Mouse (Mus musculus) left cerebral cortex, postnatal 14 days (tissue): ENCODE results near the gene Brk1. TPM values are rescaled to one million over a fixed set of nuclear protein-coding genes. Genes with fewer than 3 reads are reported as not detected.

Experiments used
- DNase-seq, 2 experiments: peaks; one replicate each; pipeline ENCODE4 v3.0.0; 2021 to 2022; ENCODE audit warnings: low spot score in 2 of 2, mixed read lengths in 1 of 2
- intact Hi-C: fragments of 180-260 bp; cut with DNase I; formaldehyde crosslinking; loops from one replicate; pipeline ENCODE4 v1.15.1; 2025
- long read RNA-seq, 2 experiments: library from polyadenylated mRNA; stranded (forward); transcript quantifications; one replicate each; pipeline ENCODE4 v2.0.0; 2021
- total RNA-seq, 2 experiments: library from RNA; stranded (reverse); gene quantifications; 2 replicates each; pipeline ENCODE4 v1.2.3; 2021

Brk1 gene
- 100 to 1,000 TPM; 236 to 243 TPM for total RNA-seq
- long read RNA-seq, experiment 1, transcript Brk1-201 (3 exons, 1,095 nt): major isoform, 97 of 150 reads
- long read RNA-seq, experiment 1, partial matches to known transcripts: 0 of 150 reads
- long read RNA-seq, experiment 1, other reads (novel, unspliced or antisense): 53 of 150 reads
- long read RNA-seq, experiment 2, transcript Brk1-201 (3 exons, 1,095 nt): major isoform, 74 of 135 reads
- long read RNA-seq, experiment 2, partial matches to known transcripts: 0 of 135 reads
- long read RNA-seq, experiment 2, other reads (novel, unspliced or antisense): 61 of 135 reads

DNA sequence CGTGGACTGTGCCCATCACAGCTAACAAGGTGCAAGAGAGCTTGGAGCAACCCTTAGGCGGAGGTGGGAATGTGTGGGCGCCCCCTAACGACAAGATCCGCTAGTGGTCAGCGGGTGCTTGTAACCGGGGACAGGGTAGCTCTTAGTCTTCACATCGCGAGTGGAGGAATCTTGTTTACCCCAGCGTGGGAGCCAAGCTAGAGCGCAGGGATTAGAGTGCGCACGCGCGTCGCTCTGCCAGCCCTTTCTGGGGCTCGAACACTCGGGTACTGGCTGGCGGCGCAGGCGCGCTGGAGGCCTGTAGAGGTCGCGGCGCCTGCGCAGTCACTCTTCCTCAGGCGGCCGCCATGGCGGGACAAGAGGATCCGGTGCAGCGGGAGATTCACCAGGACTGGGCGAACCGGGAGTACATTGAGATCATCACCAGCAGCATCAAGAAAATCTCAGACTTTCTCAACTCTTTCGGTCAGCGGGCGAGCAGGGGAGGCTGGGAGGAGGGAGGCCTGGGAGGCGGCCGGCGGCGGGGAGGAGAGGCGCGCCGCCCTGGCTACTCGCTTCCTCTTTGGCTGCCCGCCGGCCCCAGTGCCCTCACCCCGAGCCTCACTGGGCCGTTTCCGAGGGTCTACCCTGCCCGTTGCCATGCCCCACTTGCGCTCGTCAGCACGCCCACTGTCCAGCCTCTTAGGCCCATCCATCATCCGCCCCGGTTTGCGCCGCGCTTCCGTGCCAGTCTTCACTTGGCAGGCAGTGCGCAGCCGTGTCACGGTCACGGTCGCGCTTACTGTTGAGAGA, at the start of gene Brk1:
Brk1 (plus strand) TSS at position 341 of the 792 bp plus-strand sequence.
- DNase-seq: peak; percentile 92 to 93
- intact Hi-C loops: loop anchor here (5.0 kb wide), 1 partner anchor 102 kb away; the partner anchor contains the start of gene Prrt3

DNA sequence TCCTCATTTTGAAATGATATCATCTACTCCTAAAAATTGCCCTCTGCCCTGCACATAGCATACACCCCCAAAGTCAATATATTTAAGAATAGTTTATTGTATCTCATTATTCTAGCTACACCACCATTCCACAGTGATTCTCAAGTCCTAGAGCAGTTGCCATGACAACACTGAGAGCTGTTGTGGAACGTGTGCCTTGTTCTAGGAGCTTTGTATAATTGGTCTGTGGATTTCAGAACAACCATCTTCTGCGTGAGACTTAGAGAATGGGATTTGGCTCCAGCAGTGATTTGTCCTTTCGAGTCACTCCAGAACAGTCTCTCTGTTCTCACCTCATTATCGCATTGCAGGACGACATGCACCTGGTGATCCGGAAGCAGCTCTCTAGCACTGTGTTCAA, 44.8 kb upstream of the Brk1 start:
- peak; percentile 26 to 66 for DNase-seq
- intact Hi-C loops: no loop called here

DNA sequence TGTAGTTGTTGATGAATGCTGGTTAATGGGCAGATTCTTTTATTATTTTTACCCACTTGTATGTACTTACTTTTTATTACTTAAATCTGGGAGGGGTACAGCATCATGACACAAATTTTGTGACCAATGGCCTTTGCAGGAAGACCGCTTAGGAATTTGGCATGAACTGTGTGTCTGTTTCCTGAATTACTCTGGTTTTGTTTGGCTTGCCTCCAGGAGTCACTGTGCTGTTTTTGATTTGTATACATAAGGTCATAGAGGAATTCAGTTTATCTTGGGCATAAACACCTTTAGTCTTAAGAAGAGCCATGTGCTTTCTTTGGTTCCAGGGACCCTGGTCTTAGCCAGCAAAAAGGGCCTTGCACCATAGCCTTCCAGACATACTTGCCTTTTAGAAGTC, 40.0 kb upstream of the Brk1 start:
- no peak for DNase-seq
- intact Hi-C loops: no loop called here

DNA sequence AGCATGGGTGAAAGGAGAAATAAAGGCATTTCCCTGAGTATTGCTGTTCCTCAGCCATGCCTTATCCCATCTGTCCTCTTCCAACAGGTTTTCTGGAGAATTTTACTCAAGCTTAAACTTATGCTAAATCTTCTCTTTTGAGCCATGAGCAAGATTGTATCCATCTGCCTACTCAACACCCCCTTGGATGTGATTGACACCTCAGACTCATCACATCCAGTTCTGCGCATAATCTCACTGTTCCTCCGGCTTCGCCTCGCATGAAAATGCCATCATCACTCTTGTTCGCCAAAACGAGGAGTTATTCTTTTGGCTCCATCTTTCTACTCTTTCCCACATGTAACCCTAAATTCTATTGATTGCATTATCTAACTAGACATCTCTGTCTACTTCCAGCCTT, 28.5 kb upstream of the Brk1 start:
- peak; percentile 59 to 82 for DNase-seq
- intact Hi-C loops: no loop called here

GRCm38 (mm10) chr6:113579306-113579705, 25.3 kb upstream of the Brk1 start:
- intact Hi-C loops: no loop called here
- no peak for DNase-seq

GRCm38 (mm10) chr6:113583023-113583422, 21.5 kb upstream of the Brk1 start:
- intact Hi-C loops: no loop called here

GRCm38 (mm10) chr6:113585065-113585464, 19.5 kb upstream of the Brk1 start:
- no peak for DNase-seq

More at GRCm38 (mm10) chr6:113583023-113583422, 21.5 kb upstream of the Brk1 start:
- DNase-seq: no peak

GRCm38 (mm10) chr6:113586466-113587183, 17.9 kb upstream of the Brk1 start:
- intact Hi-C loops: no loop called here
- DNase-seq: no peak

More at GRCm38 (mm10) chr6:113585065-113585464, 19.5 kb upstream of the Brk1 start:
- intact Hi-C loops: no loop called here

DNA sequence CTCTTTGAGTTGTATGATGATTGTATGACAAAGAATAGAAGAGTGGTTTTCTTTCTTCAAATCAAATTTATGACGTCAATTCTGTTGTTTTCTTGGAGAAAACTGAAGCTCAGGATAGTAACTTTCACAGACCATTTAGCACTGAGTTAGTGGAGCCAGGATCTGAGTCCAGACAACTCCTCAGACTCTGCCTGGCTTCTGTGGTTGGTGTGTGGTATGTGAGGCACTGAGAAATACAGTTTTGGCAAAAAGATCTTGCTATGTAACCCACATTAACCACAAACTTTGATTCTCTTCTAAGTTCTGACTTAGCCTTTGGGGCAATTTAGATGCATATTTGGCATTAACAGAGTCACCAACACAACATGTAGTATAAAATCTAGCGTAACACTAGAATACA, 11.9 kb upstream of the Brk1 start:
- intact Hi-C loops: no loop called here
- no peak for DNase-seq

DNA sequence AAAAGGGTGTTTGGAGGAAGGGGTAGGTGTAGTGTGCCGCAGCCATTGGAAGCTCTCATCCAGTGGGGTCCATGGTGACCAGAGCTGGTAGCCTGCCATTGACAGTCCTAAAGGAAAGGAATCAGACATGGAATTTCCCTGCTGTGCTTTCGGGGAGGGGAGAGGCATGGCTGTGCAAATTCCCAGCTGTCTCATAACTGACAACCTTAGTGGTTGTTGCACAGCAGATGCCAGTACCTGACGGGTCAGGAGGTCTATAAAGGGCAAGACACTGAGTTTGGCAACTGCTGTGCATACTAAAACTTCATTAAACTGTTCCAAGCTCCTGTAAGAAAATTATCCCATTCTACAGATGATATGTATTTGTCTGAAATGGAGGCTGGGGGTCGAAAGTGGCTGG, 6.6 kb upstream of the Brk1 start:
- DNase-seq: no peak
- intact Hi-C loops: no loop called here

DNA sequence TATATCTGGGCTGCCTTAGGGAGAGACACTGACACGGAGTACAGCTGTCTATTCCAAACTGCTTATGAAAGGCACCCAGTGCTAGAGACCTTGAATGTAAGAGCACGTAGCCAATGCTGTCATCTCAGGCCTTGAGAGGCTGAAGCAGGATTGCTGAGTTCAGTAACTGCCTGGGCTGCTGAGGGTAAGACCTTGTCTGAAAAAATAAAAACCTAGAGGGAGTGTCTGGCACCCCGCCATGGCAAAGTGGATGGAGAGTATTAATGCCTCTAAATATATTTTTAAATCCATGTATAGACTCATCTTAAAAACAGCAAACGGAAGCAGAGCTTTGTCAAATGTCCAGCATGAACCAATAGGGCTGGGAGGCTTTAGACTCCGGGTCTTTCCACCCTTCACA, 4.7 kb upstream of the Brk1 start:
- intact Hi-C loops: no loop called here

GRCm38 (mm10) chr6:113600543-113601139, 3.9 kb upstream of the Brk1 start, which contains the start of gene Fancd2os:
Fancd2os (minus strand) TSS chr6:113600715.
- DNase-seq: no peak
- intact Hi-C loops: no loop called here

More for the DNA sequence above, 4.7 kb upstream of the Brk1 start:
- DNase-seq: no peak

- intact Hi-C loops: no loop called here
Observed at GRCm38 (mm10) chr6:113602821-113603220, 1.8 kb upstream of the Brk1 start.

GRCm38 (mm10) chr6:113603993-113604392, 579 bp upstream of the Brk1 start:
- intact Hi-C loops: no loop called here
- DNase-seq: no peak

More at GRCm38 (mm10) chr6:113602821-113603220, 1.8 kb upstream of the Brk1 start:
- DNase-seq: no peak

DNA sequence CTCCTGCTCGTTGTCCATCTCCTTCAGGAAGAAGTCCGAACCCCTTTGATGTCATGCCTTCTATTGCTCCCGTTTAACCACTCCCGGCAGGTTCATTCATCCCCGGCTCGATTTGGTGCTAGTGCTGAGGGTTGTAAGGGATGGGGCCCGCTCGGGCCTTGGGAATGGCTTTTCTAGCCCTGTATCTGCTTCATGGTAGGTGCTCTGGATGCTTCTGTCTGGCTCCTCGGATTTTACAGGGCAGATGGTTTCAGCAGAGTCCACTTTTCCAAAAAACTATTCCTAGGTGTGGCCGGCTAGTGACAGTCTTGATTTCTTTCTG, 613 bp downstream of the Brk1 start:
- intact Hi-C loops: loop anchor here (5.0 kb wide), 1 partner anchor 103 kb away; the partner anchor contains the start of gene Prrt3

GRCm38 (mm10) chr6:113608871-113609270, 4.3 kb downstream of the Brk1 start:
- intact Hi-C loops: loop anchor here (5.0 kb wide), 1 partner anchor 107 kb away; the partner anchor contains the start of gene Prrt3
- DNase-seq: no peak

More for the DNA sequence above, 613 bp downstream of the Brk1 start:
- no peak for DNase-seq

DNA sequence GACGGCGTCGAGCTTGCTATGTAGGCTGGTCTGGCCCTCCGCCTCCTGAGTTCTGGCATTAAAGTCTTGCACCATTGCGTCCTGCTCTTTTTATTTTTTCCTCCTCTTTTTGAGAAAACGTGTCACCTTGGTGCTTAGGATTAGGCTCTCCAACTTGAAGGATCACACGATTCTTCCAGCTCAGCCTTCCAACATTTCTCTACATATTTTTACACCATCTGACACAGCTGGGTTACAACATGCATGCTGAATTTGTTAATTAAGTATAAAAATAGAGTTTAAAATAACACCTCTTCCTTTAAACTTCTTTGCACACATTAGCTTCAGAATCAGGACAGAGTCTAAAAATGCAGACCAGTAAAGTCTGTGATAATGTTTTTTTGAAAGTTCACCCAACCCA, 4.7 kb downstream of the Brk1 start:
- intact Hi-C loops: loop anchor here (5.0 kb wide), 1 partner anchor 107 kb away; the partner anchor contains the start of gene Prrt3

GRCm38 (mm10) chr6:113612258-113612969, 7.8 kb downstream of the Brk1 start:
- DNase-seq: peak in 1 of 2 experiments; percentile 78
- intact Hi-C loops: no loop called here

More for the DNA sequence above, 4.7 kb downstream of the Brk1 start:
- DNase-seq: peak in 1 of 2 experiments; percentile 55

DNA sequence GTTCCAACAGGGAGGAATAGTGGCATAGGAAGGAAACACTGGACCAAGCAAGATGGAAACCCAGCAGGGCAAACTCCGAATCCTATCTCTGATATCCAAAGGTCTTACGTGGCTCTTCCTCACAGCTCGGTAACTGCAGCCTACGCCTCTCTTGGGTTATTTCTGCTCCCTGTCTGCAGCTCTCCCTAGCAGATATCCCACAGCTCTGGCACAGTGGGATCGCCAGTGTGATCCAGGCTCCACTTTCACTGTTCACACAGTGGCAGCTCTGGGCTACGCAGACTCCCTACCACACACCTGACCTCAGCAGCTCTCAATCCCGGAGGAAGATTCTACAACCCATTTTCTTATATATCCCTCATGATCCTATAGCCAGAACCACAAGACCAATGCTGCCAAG, 9.6 kb downstream of the Brk1 start:
- intact Hi-C loops: no loop called here
- DNase-seq: no peak
